Mouse (Mus musculus) stomach, postnatal 0 days (tissue): Measurements from ENCODE around the gene 2810408A11Rik. TPM values are rescaled to one million over a fixed set of nuclear protein-coding genes. Genes with fewer than 3 reads are reported as not detected.

Experiments
- ATAC-seq: fragments of 200-750 bp; cut with Nextera tagmentation; 2 replicates; pipeline ENCODE4 v1.8.0; 2017; ENCODE audit not compliant: low FRiP score, low TSS enrichment
- DNase-seq: peaks from one replicate; pipeline ENCODE4 v3.0.0-alpha.2; 2016; ENCODE audit warnings: low spot score
- H3K27ac ChIP-seq: fragments of 300-500 bp; sonication (generic); replicated peaks from 2 replicates; pipeline ENCODE4 v1.5.1; 2014; ENCODE audit warnings: mild to moderate bottlenecking, control low read depth
- H3K27me3 ChIP-seq: fragments of 300-500 bp; sonication (generic); 2 replicates; pipeline ENCODE4 v1.6.1; 2014; ENCODE audit warnings: low read length; ENCODE audit not compliant: control insufficient read depth, insufficient read depth
- H3K36me3 ChIP-seq: fragments of 300-500 bp; sonication (generic); 2 replicates; pipeline ENCODE4 v1.6.1; 2014; ENCODE audit warnings: low read length, mixed read lengths; ENCODE audit not compliant: control insufficient read depth, insufficient read depth
- H3K4me1 ChIP-seq: fragments of 300-500 bp; sonication (generic); replicated peaks from 2 replicates; pipeline ENCODE4 v1.6.1; 2014; ENCODE audit warnings: antibody characterized with exemption; ENCODE audit not compliant: control insufficient read depth, insufficient read depth
- H3K4me2 ChIP-seq: fragments of 300-500 bp; sonication (generic); replicated peaks from 2 replicates; pipeline ENCODE4 v1.6.1; 2014; ENCODE audit warnings: low read depth, mild to moderate bottlenecking, control low read depth, moderate library complexity
- H3K4me3 ChIP-seq: fragments of 300-500 bp; sonication (generic); 2 replicates; pipeline ENCODE4 v1.5.1; 2014; ENCODE audit warnings: low read depth, low read length, control low read depth
- H3K9ac ChIP-seq: fragments of 300-500 bp; sonication (generic); 2 replicates; pipeline ENCODE4 v1.6.1; 2014; ENCODE audit warnings: mild to moderate bottlenecking, low read length, control low read depth, mixed read lengths
- H3K9me3 ChIP-seq: fragments of 300-500 bp; sonication (generic); 2 replicates; pipeline ENCODE4 v1.6.1; 2016; ENCODE audit warnings: low read length; ENCODE audit not compliant: control insufficient read depth
- CTCF ChIP-seq: IDR thresholded peaks from 2 replicates; pipeline ENCODE4 v1.5.1; 2016; ENCODE audit warnings: antibody characterized with exemption, low read depth, mild to moderate bottlenecking, moderate library complexity
- EP300 ChIP-seq: optimal IDR thresholded peaks from 2 replicates; pipeline ENCODE3; 2016; ENCODE audit warnings: antibody characterized with exemption
- WGBS: fragments of 180-500 bp; shearing (Covaris S2); extraction: QIAGEN DNeasy Blood & Tissue Kit; methylation state at CpG from one replicate; pipeline ENCODE4 v1.1.7; 2014; 5-methylcytosine and 5-hydroxymethylcytosine counted together
- polyA plus RNA-seq: library from polyadenylated mRNA; unstranded; fragments of >200 nt; fragmentation: Nextera tagmentation; extraction: Ambion mirVana; gene quantifications from 2 replicates; pipeline ENCODE4 v1.2.1, GENCODE M21; 2015

Gene 2810408A11Rik
- polyA plus RNA-seq, 1 experiment from 2014 or later = 5.9 TPM

GRCm38 (mm10) chr11:69937834-69938233 is 37.0 kb upstream of the 2810408A11Rik start:
- no peaks in the 10 kb centered on the region for H3K9me3 ChIP-seq
- 69% methylated on average over 5 of the region's 5 CpGs for WGBS
- ATAC-seq (no peak), DNase-seq (no peak)
- no peak for TF ChIP-seq EP300
- TF ChIP-seq CTCF = no peak
- no peak overlapping the region for H3K4me2 ChIP-seq
- H3K27me3 ChIP-seq = no peaks in the 10 kb centered on the region
- no peak overlapping the region for H3K4me3 ChIP-seq
- H3K9ac ChIP-seq = peak overlapping the region; percentile 4; the same call in 1 of the 2 replicates
- H3K36me3 ChIP-seq = no peaks in the 10 kb centered on the region
- H3K4me1 ChIP-seq = peaks cover 6% of the 10 kb centered on the region
- peak overlapping the region; percentile 65 for H3K27ac ChIP-seq

GRCm38 (mm10) chr11:69937385-69937784 is 36.6 kb upstream of the 2810408A11Rik start:
- DNase-seq (peak; percentile 47), ATAC-seq (peak; percentile 24; the same call in 1 of the 2 replicates)
- TF ChIP-seq EP300 = no peak
- no peak for TF ChIP-seq CTCF
- 15% methylated on average over 4 of the region's 4 CpGs for WGBS
- Histone ChIP-seq H3K4me2 (no peak overlapping the region), H3K36me3 (no peaks in the 10 kb centered on the region), H3K9ac (peak overlapping the region; percentile 27; the same call in 1 of the 2 replicates), H3K9me3 (no peaks in the 10 kb centered on the region), H3K27me3 (no peaks in the 10 kb centered on the region), H3K27ac (peak overlapping the region; percentile 65), H3K4me3 (no peak overlapping the region), H3K4me1 (peaks cover 6% of the 10 kb centered on the region)

GRCm38 (mm10) chr11:69936714-69937347 is 36.0 kb upstream of the 2810408A11Rik start:
- Histone ChIP-seq H3K4me1 (peaks cover 6% of the 10 kb centered on the region), H3K27me3 (no peaks in the 10 kb centered on the region), H3K27ac (peak overlapping the region; percentile 65), H3K4me2 (peak overlapping the region; percentile 89), H3K9me3 (no peaks in the 10 kb centered on the region), H3K4me3 (peak overlapping the region; percentile 44; the same call in 1 of the 2 replicates), H3K36me3 (no peaks in the 10 kb centered on the region), H3K9ac (peak overlapping the region; percentile 27; the same call in 1 of the 2 replicates)
- DNase-seq (no peak), ATAC-seq (peak; percentile 1; the same call in 1 of the 2 replicates)
- 28% methylated on average over 9 of the region's 9 CpGs for WGBS
- TF ChIP-seq EP300 (no peak), CTCF (no peak)

- ATAC-seq = 0 out of 2 replicates have a peak, but pooled peaks have one; percentile 3
- peak; percentile 77 for DNase-seq
- H3K4me1 ChIP-seq = peaks cover 6% of the 10 kb centered on the region
- no peak overlapping the region; the same call in 1 of the 2 replicates for H3K27ac ChIP-seq
- H3K4me2 ChIP-seq = peak overlapping the region; percentile 89
- H3K9ac ChIP-seq = peak overlapping the region; percentile 62
- TF ChIP-seq EP300 (no peak), CTCF (no peak)
- H3K9me3 ChIP-seq = no peaks in the 10 kb centered on the region
- no peaks in the 10 kb centered on the region for H3K27me3 ChIP-seq
- H3K4me3 ChIP-seq = peak overlapping the region; percentile 44
- H3K36me3 ChIP-seq = no peaks in the 10 kb centered on the region
- 1% methylated on average over 28 of the region's 30 CpGs for WGBS
Observed at GRCm38 (mm10) chr11:69936156-69936555, 35.4 kb upstream of the 2810408A11Rik start.

- H3K27ac ChIP-seq = no peak within 1 kb of the TSS; the same call in 1 of the 2 replicates
- no peaks in the 10 kb centered on the region for H3K27me3 ChIP-seq
- H3K9ac ChIP-seq = peak within 1 kb of the TSS; percentile 62
- 2% methylated on average over 48 of the region's 62 CpGs for WGBS
- H3K9me3 ChIP-seq = no peaks in the 10 kb centered on the region
- H3K4me2 ChIP-seq = peak within 1 kb of the TSS; percentile 89
- no peaks in the 10 kb centered on the region for H3K36me3 ChIP-seq
- H3K4me3 ChIP-seq = peak within 1 kb of the TSS; percentile 44
- H3K4me1 ChIP-seq = peaks cover 6% of the 10 kb centered on the region
- TF ChIP-seq CTCF (peak; percentile 28; the same call in 1 of the 2 replicates), EP300 (no peak)
- ATAC-seq = peak; percentile 71
- DNase-seq = peak; percentile 90
Observed at GRCm38 (mm10) chr11:69935137-69935879, 34.5 kb upstream of the 2810408A11Rik start, which contains the start of gene Ybx2. Ybx2 (plus strand) TSS chr11:69935796.
